Mouse (Mus musculus): ENCODE measurements around the gene Camk1d. TPM values are rescaled to one million over a fixed set of nuclear protein-coding genes. Genes with fewer than 3 reads are reported as not detected.

Gene Camk1d
- polyA plus RNA-seq, 1 experiment = 3.2 TPM

GRCm38 (mm10) chr2:5451654-5452053 lies 262.7 kb downstream of the Camk1d start:
- TF ChIP-seq EP300 (IDR thresholded peaks at IDR 0.05; ENCODE audit: insufficient read depth, low read depth, low read length) (no peak), CTCF (IDR thresholded peaks at IDR 0.05; ENCODE audit: low read depth, low read length) (no peak), POLR2A (IDR thresholded peaks at IDR 0.05; ENCODE audit: insufficient read depth, low read length) (no peak)
- H3K4me1 ChIP-seq (ENCODE audit: control insufficient read depth, insufficient read depth, low read length) = no peaks in the 10 kb centered on the region
- no peaks in the 10 kb centered on the region for H3K27me3 ChIP-seq (ENCODE audit: control insufficient read depth, insufficient read depth, low read length, poor library complexity, severe bottlenecking)
- H3K9me3 ChIP-seq (replicated peaks; ENCODE audit: control insufficient read depth, insufficient read depth, low read length, poor library complexity, severe bottlenecking) = no peaks in the 10 kb centered on the region
- H3K4me3 ChIP-seq (ENCODE audit: low read depth, low read length) = no peak overlapping the region
- no peak overlapping the region for H3K9ac ChIP-seq (ENCODE audit: low read depth, poor library complexity, severe bottlenecking)
- no peaks in the 10 kb centered on the region for H3K36me3 ChIP-seq (ENCODE audit: control insufficient read depth, insufficient read depth, low read length, poor library complexity, severe bottlenecking)
- H3K27ac ChIP-seq (ENCODE audit: insufficient read depth, low read length) = no peak overlapping the region

- H3K9ac ChIP-seq (ENCODE audit: low read depth, poor library complexity, severe bottlenecking) = no peak overlapping the region
- H3K9me3 ChIP-seq (replicated peaks; ENCODE audit: control insufficient read depth, insufficient read depth, low read length, poor library complexity, severe bottlenecking) = no peaks in the 10 kb centered on the region
- no peaks in the 10 kb centered on the region for H3K4me1 ChIP-seq (ENCODE audit: control insufficient read depth, insufficient read depth, low read length)
- H3K27ac ChIP-seq (ENCODE audit: insufficient read depth, low read length) = no peak overlapping the region
- H3K27me3 ChIP-seq (ENCODE audit: control insufficient read depth, insufficient read depth, low read length, poor library complexity, severe bottlenecking) = no peaks in the 10 kb centered on the region
- no peaks in the 10 kb centered on the region for H3K36me3 ChIP-seq (ENCODE audit: control insufficient read depth, insufficient read depth, low read length, poor library complexity, severe bottlenecking)
- TF ChIP-seq CTCF (IDR thresholded peaks at IDR 0.05; ENCODE audit: low read depth, low read length) = no peak
- no peak for TF ChIP-seq POLR2A (IDR thresholded peaks at IDR 0.05; ENCODE audit: insufficient read depth, low read length)
- no peak for TF ChIP-seq EP300 (IDR thresholded peaks at IDR 0.05; ENCODE audit: insufficient read depth, low read depth, low read length)
- no peak overlapping the region for H3K4me3 ChIP-seq (ENCODE audit: low read depth, low read length)
Measured at GRCm38 (mm10) chr2:5445357-5445756, 269.0 kb downstream of the Camk1d start.

- TF ChIP-seq CTCF (IDR thresholded peaks at IDR 0.05; ENCODE audit: low read depth, low read length) (no peak), EP300 (IDR thresholded peaks at IDR 0.05; ENCODE audit: insufficient read depth, low read depth, low read length) (no peak), POLR2A (IDR thresholded peaks at IDR 0.05; ENCODE audit: insufficient read depth, low read length) (no peak)
- H3K9ac ChIP-seq (ENCODE audit: low read depth, poor library complexity, severe bottlenecking) = no peak overlapping the region
Measured at GRCm38 (mm10) chr2:5437690-5438089, 276.6 kb downstream of the Camk1d start.

GRCm38 (mm10) chr2:5435587-5436253 lies 278.6 kb downstream of the Camk1d start:
- no peak overlapping the region for H3K4me3 ChIP-seq (ENCODE audit: low read depth, low read length)
- H3K4me1 ChIP-seq (ENCODE audit: control insufficient read depth, insufficient read depth, low read length) = no peaks in the 10 kb centered on the region
- no peaks in the 10 kb centered on the region for H3K9me3 ChIP-seq (replicated peaks; ENCODE audit: control insufficient read depth, insufficient read depth, low read length, poor library complexity, severe bottlenecking)
- TF ChIP-seq EP300 (IDR thresholded peaks at IDR 0.05; ENCODE audit: insufficient read depth, low read depth, low read length) (no peak), POLR2A (IDR thresholded peaks at IDR 0.05; ENCODE audit: insufficient read depth, low read length) (no peak), CTCF (IDR thresholded peaks at IDR 0.05; ENCODE audit: low read depth, low read length) (no peak)
- no peak overlapping the region for H3K9ac ChIP-seq (ENCODE audit: low read depth, poor library complexity, severe bottlenecking)
- H3K36me3 ChIP-seq (ENCODE audit: control insufficient read depth, insufficient read depth, low read length, poor library complexity, severe bottlenecking) = no peaks in the 10 kb centered on the region
- no peaks in the 10 kb centered on the region for H3K27me3 ChIP-seq (ENCODE audit: control insufficient read depth, insufficient read depth, low read length, poor library complexity, severe bottlenecking)
- no peak overlapping the region for H3K27ac ChIP-seq (ENCODE audit: insufficient read depth, low read length)

More at GRCm38 (mm10) chr2:5437690-5438089, 276.6 kb downstream of the Camk1d start:
- H3K36me3 ChIP-seq (ENCODE audit: control insufficient read depth, insufficient read depth, low read length, poor library complexity, severe bottlenecking) = no peaks in the 10 kb centered on the region
- no peaks in the 10 kb centered on the region for H3K27me3 ChIP-seq (ENCODE audit: control insufficient read depth, insufficient read depth, low read length, poor library complexity, severe bottlenecking)
- H3K9me3 ChIP-seq (replicated peaks; ENCODE audit: control insufficient read depth, insufficient read depth, low read length, poor library complexity, severe bottlenecking) = no peaks in the 10 kb centered on the region
- H3K4me1 ChIP-seq (ENCODE audit: control insufficient read depth, insufficient read depth, low read length) = no peaks in the 10 kb centered on the region
- H3K27ac ChIP-seq (ENCODE audit: insufficient read depth, low read length) = no peak overlapping the region
- H3K4me3 ChIP-seq (ENCODE audit: low read depth, low read length) = no peak overlapping the region

DNA sequence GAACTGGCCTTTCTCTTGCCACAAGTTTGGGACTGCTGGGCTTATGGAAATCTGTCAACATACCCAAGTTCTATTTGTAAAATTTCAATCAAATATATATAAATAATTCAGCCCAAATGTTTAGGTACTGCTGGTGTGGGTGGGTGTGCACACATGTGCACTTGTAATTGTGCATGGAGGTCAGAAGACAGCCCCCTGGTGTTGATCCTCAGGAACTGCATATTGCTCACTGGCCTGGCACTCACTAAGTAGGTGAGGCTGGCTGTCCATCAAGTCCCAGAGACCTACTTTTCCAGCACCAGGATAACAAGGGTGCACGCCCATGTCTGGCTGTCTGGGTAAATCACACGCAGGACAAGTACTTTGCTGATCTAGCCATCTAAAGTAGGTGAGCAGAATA lies 283.0 kb downstream of the Camk1d start:
- no peaks in the 10 kb centered on the region for H3K27me3 ChIP-seq (ENCODE audit: control insufficient read depth, insufficient read depth, low read length, poor library complexity, severe bottlenecking)
- H3K9me3 ChIP-seq (replicated peaks; ENCODE audit: control insufficient read depth, insufficient read depth, low read length, poor library complexity, severe bottlenecking) = no peaks in the 10 kb centered on the region
- peaks cover 2% of the 10 kb centered on the region for H3K4me1 ChIP-seq (ENCODE audit: control insufficient read depth, insufficient read depth, low read length)
- H3K36me3 ChIP-seq (ENCODE audit: control insufficient read depth, insufficient read depth, low read length, poor library complexity, severe bottlenecking) = no peaks in the 10 kb centered on the region
- H3K9ac ChIP-seq (ENCODE audit: low read depth, poor library complexity, severe bottlenecking) = no peak overlapping the region
- no peak overlapping the region for H3K4me3 ChIP-seq (ENCODE audit: low read depth, low read length)
- TF ChIP-seq CTCF (IDR thresholded peaks at IDR 0.05; ENCODE audit: low read depth, low read length) = peak; percentile 59
- no peak for TF ChIP-seq POLR2A (IDR thresholded peaks at IDR 0.05; ENCODE audit: insufficient read depth, low read length)
- H3K27ac ChIP-seq (ENCODE audit: insufficient read depth, low read length) = no peak overlapping the region

DNA sequence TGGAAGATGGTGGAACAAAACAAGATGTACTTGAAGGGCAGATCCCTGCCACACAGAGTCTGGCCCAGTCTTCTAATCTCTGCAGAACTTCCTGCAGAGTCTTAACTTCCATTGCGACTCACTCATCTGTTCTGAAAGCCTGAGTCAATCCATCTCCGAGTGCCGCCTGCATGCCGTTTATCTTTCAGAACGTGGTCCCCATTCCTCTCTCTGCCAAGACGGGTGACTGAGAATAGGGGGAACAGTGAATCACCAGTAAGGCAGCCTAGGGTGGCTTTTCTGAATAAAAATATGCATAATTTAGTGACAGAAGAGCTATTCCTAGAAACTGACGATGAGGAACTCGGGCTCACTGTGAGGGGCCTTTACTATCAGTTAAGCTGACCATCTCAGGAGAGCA lies 284.4 kb downstream of the Camk1d start:
- H3K4me1 ChIP-seq (ENCODE audit: control insufficient read depth, insufficient read depth, low read length) = peaks cover 2% of the 10 kb centered on the region
- no peaks in the 10 kb centered on the region for H3K27me3 ChIP-seq (ENCODE audit: control insufficient read depth, insufficient read depth, low read length, poor library complexity, severe bottlenecking)
- H3K27ac ChIP-seq (ENCODE audit: insufficient read depth, low read length) = no peak overlapping the region
- H3K9me3 ChIP-seq (replicated peaks; ENCODE audit: control insufficient read depth, insufficient read depth, low read length, poor library complexity, severe bottlenecking) = peaks cover 7% of the 10 kb centered on the region; the same call in 1 of the 2 replicates
- TF ChIP-seq EP300 (IDR thresholded peaks at IDR 0.05; ENCODE audit: insufficient read depth, low read depth, low read length) = no peak
- TF ChIP-seq CTCF (IDR thresholded peaks at IDR 0.05; ENCODE audit: low read depth, low read length) = no peak
- TF ChIP-seq POLR2A (IDR thresholded peaks at IDR 0.05; ENCODE audit: insufficient read depth, low read length) = no peak
- H3K36me3 ChIP-seq (ENCODE audit: control insufficient read depth, insufficient read depth, low read length, poor library complexity, severe bottlenecking) = no peaks in the 10 kb centered on the region
- H3K4me3 ChIP-seq (ENCODE audit: low read depth, low read length) = no peak overlapping the region
- H3K9ac ChIP-seq (ENCODE audit: low read depth, poor library complexity, severe bottlenecking) = no peak overlapping the region

All from ES-Bruce4 (cell line).